Mouse (Mus musculus): ENCODE measurements around the gene Rabepk. TPM values are rescaled to one million over a fixed set of nuclear protein-coding genes. Genes with fewer than 3 reads are reported as not detected.

The Rabepk gene
- polyA plus RNA-seq, 1 experiment from 2014 or later: 23.2 TPM

DNA sequence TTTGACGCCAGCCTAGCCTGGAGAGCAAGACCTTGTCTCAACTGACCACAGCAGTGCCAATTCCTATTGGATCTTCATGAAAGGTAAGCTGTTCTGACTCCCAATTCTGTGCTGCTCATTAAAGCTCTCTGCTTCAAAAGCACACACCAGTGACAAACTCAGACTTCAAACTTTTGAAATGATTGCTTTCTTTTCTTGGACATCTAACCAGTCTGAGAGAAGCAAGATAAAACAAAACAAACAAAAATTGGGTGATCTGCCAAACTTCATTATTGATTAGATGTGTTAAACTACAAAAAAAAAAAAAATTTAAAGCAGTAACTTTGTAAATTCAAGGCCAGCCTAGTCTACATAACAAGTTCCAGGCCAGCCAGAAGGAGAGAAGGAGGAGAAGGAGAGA is 42.4 kb downstream of the Rabepk start:
- no peaks in the 10 kb centered on the region for H3K27me3 ChIP-seq (replicated peaks)
- H3K27ac ChIP-seq (replicated peaks): no peak overlapping the region
- no peak overlapping the region for H3K4me2 ChIP-seq
- ATAC-seq (ENCODE audit: low FRiP score): no peak
- H3K36me3 ChIP-seq: no peaks in the 10 kb centered on the region
- H3K4me3 ChIP-seq (replicated peaks): no peak overlapping the region
- no peak overlapping the region for H3K9ac ChIP-seq (replicated peaks)
- WGBS: 69% methylated on average over 1 of the region's 1 CpGs
- peaks cover 12% of the 10 kb centered on the region for H3K4me1 ChIP-seq
- no peaks in the 10 kb centered on the region for H3K9me3 ChIP-seq (replicated peaks)

DNA sequence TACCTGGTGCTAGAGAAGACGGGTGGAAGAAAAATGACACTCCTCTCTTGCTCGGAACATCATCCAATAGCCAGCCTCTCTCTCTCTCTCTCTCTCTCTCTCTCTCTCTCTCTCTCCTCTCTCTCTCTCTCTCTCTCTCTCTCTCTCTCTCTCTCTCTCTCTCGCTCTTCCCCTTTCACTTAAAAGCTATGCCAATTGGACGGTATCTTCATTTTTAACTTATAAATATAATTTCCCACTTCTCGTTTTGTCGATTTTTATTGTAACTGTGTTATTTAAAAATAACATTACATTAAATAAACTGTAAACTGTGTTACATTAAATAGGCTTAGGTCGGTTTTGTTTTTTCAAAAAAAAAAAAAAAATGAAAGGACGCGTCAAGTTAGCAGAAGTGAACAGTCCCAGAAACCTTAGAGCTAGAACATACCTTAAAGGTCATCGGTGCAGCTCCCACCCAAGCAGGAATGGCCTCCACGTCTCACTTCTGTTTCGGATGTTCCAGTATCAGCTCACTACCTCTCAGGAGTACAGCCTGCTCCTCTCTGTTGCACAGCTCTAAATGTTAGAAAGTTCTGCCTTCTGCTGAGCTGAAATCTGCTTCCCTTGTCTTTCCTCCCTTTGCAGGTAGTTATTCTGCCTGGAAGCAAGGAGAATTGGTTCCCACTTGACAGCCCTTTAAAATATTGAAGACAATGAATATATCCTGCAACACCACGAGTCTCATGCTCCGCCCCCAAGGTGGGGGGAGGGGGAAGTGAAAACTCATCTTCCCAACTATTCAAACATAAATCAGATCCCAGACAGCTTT is 45.0 kb downstream of the Rabepk start, which contains the start of gene Gapvd1:
TSS of gene Gapvd1 (minus strand) at position 682 of the 808 bp plus-strand sequence.
- Histone ChIP-seq H3K9me3 (replicated peaks) (no peaks in the 10 kb centered on the region), H3K4me2 (peak within 1 kb of the TSS; percentile 61), H3K4me3 (replicated peaks) (peak within 1 kb of the TSS; percentile 95), H3K27me3 (replicated peaks) (no peaks in the 10 kb centered on the region), H3K27ac (replicated peaks) (peak within 1 kb of the TSS; percentile 95), H3K36me3 (no peaks in the 10 kb centered on the region), H3K9ac (replicated peaks) (peak within 1 kb of the TSS; percentile 97), H3K4me1 (peaks cover 29% of the 10 kb centered on the region)
- peak; percentile 40 for ATAC-seq (ENCODE audit: low FRiP score)
- WGBS: 1% methylated on average over 13 of the region's 14 CpGs

- Histone ChIP-seq H3K27me3 (replicated peaks) (no peaks in the 10 kb centered on the region), H3K4me3 (replicated peaks) (peak overlapping the region; percentile 95), H3K4me2 (peak overlapping the region; percentile 61), H3K9ac (replicated peaks) (peak overlapping the region; percentile 97), H3K27ac (replicated peaks) (peak overlapping the region; percentile 95), H3K36me3 (no peaks in the 10 kb centered on the region), H3K9me3 (replicated peaks) (no peaks in the 10 kb centered on the region), H3K4me1 (peaks cover 29% of the 10 kb centered on the region)
- under 1% methylated on average over 79 of the region's 106 CpGs for WGBS
- ATAC-seq (ENCODE audit: low FRiP score): peak; percentile 95
These were observed 45.7 kb downstream of the Rabepk start for GRCm38 (mm10) chr2:34753811-34754550.

DNA sequence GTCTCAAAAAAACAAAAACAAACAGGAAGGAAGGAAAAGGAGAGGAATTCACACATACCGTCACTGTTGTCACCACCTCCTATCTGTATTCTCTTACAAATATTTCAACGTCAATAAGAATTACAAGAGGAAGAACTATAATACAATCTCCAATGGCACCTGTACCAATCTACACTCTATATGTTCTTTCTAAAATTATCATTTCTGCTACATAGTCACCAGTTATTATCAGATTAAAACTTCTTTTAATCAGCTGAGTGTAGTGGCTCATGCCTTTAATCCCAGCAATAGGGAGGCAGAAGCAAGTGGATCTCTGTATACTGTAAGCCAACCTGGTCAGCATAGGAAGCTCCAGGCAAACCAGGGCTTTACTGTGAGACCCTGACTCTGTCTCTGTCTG is 49.5 kb downstream of the Rabepk start:
- Histone ChIP-seq H3K27ac (replicated peaks) (no peak overlapping the region), H3K4me3 (replicated peaks) (no peak overlapping the region), H3K36me3 (no peaks in the 10 kb centered on the region), H3K9ac (replicated peaks) (no peak overlapping the region), H3K4me2 (no peak overlapping the region), H3K9me3 (replicated peaks) (no peaks in the 10 kb centered on the region), H3K4me1 (peaks cover 30% of the 10 kb centered on the region), H3K27me3 (replicated peaks) (no peaks in the 10 kb centered on the region)
- ATAC-seq (ENCODE audit: low FRiP score): no peak
- 77% methylated on average over 2 of the region's 2 CpGs for WGBS

- Histone ChIP-seq H3K4me2 (no peak overlapping the region), H3K27me3 (replicated peaks) (no peaks in the 10 kb centered on the region), H3K9ac (replicated peaks) (no peak overlapping the region), H3K4me3 (replicated peaks) (no peak overlapping the region), H3K9me3 (replicated peaks) (no peaks in the 10 kb centered on the region), H3K4me1 (peaks cover 25% of the 10 kb centered on the region), H3K27ac (replicated peaks) (no peak overlapping the region), H3K36me3 (0 out of 2 replicates have a peak, but pooled peaks cover 3% of the 10 kb centered on the region)
- no peak for ATAC-seq (ENCODE audit: low FRiP score)
- 92% methylated on average over 4 of the region's 4 CpGs for WGBS
These were observed 51.2 kb downstream of the Rabepk start for GRCm38 (mm10) chr2:34748479-34748878.

GRCm38 (mm10) chr2:34745673-34746072 is 54.0 kb downstream of the Rabepk start:
- WGBS: 93% methylated on average over 2 of the region's 2 CpGs
- H3K4me2 ChIP-seq: no peak overlapping the region
- no peak overlapping the region for H3K27ac ChIP-seq (replicated peaks)
- no peaks in the 10 kb centered on the region for H3K27me3 ChIP-seq (replicated peaks)
- H3K9me3 ChIP-seq (replicated peaks): no peaks in the 10 kb centered on the region
- no peak for ATAC-seq (ENCODE audit: low FRiP score)
- no peak overlapping the region for H3K9ac ChIP-seq (replicated peaks)
- peaks cover 4% of the 10 kb centered on the region; the same call in 1 of the 2 replicates for H3K4me1 ChIP-seq
- 0 out of 2 replicates have a peak, but pooled peaks cover 7% of the 10 kb centered on the region for H3K36me3 ChIP-seq
- no peak overlapping the region for H3K4me3 ChIP-seq (replicated peaks)

- ATAC-seq (ENCODE audit: low FRiP score): no peak
- Histone ChIP-seq H3K36me3 (0 out of 2 replicates have a peak, but pooled peaks cover 7% of the 10 kb centered on the region), H3K4me2 (no peak overlapping the region), H3K9ac (replicated peaks) (no peak overlapping the region), H3K9me3 (replicated peaks) (no peaks in the 10 kb centered on the region), H3K4me1 (0 out of 2 replicates have a peak, but pooled peaks cover 2% of the 10 kb centered on the region), H3K27me3 (replicated peaks) (no peaks in the 10 kb centered on the region), H3K27ac (replicated peaks) (no peak overlapping the region), H3K4me3 (replicated peaks) (no peak overlapping the region)
- WGBS: 97% methylated on average over 8 of the region's 8 CpGs
These were observed 55.2 kb downstream of the Rabepk start for GRCm38 (mm10) chr2:34744476-34744875.

- Histone ChIP-seq H3K9me3 (replicated peaks) (no peaks in the 10 kb centered on the region), H3K4me3 (replicated peaks) (no peak overlapping the region), H3K27ac (replicated peaks) (no peak overlapping the region), H3K9ac (replicated peaks) (no peak overlapping the region), H3K27me3 (replicated peaks) (no peaks in the 10 kb centered on the region), H3K4me1 (no peaks in the 10 kb centered on the region), H3K36me3 (0 out of 2 replicates have a peak, but pooled peaks cover 7% of the 10 kb centered on the region), H3K4me2 (no peak overlapping the region)
- 96% methylated on average over 8 of the region's 8 CpGs for WGBS
- no peak for ATAC-seq (ENCODE audit: low FRiP score)
These were observed 57.0 kb downstream of the Rabepk start for GRCm38 (mm10) chr2:34742675-34743074.

GRCm38 (mm10) chr2:34741390-34742159 is 58.1 kb downstream of the Rabepk start:
- Histone ChIP-seq H3K4me1 (0 out of 2 replicates have a peak, but pooled peaks cover 2% of the 10 kb centered on the region), H3K4me2 (no peak overlapping the region), H3K27ac (replicated peaks) (no peak overlapping the region), H3K36me3 (0 out of 2 replicates have a peak, but pooled peaks cover 7% of the 10 kb centered on the region), H3K27me3 (replicated peaks) (no peaks in the 10 kb centered on the region), H3K4me3 (replicated peaks) (no peak overlapping the region), H3K9me3 (replicated peaks) (no peaks in the 10 kb centered on the region), H3K9ac (replicated peaks) (no peak overlapping the region)
- 93% methylated on average over 12 of the region's 12 CpGs for WGBS
- no peak for ATAC-seq (ENCODE audit: low FRiP score)

DNA sequence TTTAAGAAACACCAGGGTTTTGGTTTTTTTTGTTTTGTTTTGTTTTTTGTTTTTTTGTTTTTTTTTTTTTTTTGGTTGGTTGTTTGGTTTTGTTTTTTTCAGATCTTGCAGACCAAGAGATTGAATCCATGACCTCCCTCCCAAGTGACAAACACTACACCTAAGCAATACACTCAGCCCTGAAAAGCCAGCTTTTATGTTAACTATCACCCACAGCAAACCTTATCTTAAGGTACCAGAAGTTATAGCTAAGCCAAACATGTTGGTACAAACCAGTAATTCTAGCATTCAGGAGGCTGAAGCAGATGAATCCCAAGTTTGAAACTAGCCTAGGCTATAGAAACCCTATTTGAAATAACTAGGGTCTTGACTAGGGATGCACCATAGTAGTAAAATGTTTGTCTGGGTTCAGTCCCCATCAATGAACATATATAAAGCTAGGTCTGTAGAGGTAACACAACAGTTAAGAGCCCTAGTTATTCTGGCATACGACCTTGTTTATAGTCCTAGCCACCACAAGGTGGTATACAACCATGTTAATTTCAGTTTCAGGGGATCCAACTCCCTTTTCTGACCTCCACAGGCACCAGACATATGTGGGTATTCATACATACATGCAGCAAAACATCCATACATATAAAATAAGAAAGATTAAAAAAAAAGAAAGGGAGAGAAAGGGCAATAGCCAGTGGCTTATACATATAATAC is 59.9 kb downstream of the Rabepk start:
- Histone ChIP-seq H3K27ac (replicated peaks) (no peak overlapping the region), H3K4me1 (0 out of 2 replicates have a peak, but pooled peaks cover 3% of the 10 kb centered on the region)

More for the DNA sequence above, 59.9 kb downstream of the Rabepk start:
- ATAC-seq (ENCODE audit: low FRiP score): no peak
- WGBS: 74% methylated on average over 1 of the region's 1 CpGs
- Histone ChIP-seq H3K9ac (replicated peaks) (no peak overlapping the region), H3K36me3 (0 out of 2 replicates have a peak, but pooled peaks cover 7% of the 10 kb centered on the region), H3K4me3 (replicated peaks) (no peak overlapping the region), H3K9me3 (replicated peaks) (no peaks in the 10 kb centered on the region), H3K27me3 (replicated peaks) (no peaks in the 10 kb centered on the region), H3K4me2 (no peak overlapping the region)
